Mouse (Mus musculus) heart, postnatal 25 days (tissue): ENCODE data around the gene Srrd. TPM values are rescaled to one million over a fixed set of nuclear protein-coding genes. Genes with fewer than 3 reads are reported as not detected.
"Not testable (repeated sequence)": the region's sequence is repeated elsewhere in the genome, so short reads cannot be mapped to it uniquely, and the experiment has no call there.

Experiments used
- DNase-seq: peaks from one replicate; pipeline ENCODE4 v3.0.0; 2022; ENCODE audit warnings: low spot score
- intact Hi-C: fragments of 180-260 bp; cut with DNase I; formaldehyde crosslinking; loops from one replicate; pipeline ENCODE4 v1.15.1; 2025
- total RNA-seq, 2 experiments: library from RNA; stranded (reverse); gene quantifications; 2 replicates each; pipeline ENCODE4 v1.2.3; 2021

The Srrd gene
- total RNA-seq, 2 experiments from 2014 or later, result 7.5 to 8.1 TPM

- intact Hi-C loops, result no loop called here
- no peak for DNase-seq
These were observed 19.6 kb downstream of the Srrd start for GRCm38 (mm10) chr5:112323246-112323645.

GRCm38 (mm10) chr5:112321376-112321775 is 21.5 kb downstream of the Srrd start:
- intact Hi-C loops, result no loop called here
- no peak for DNase-seq

- intact Hi-C loops, result no loop called here
- DNase-seq, result no peak
These were observed 21.9 kb downstream of the Srrd start for GRCm38 (mm10) chr5:112320936-112321335.

- DNase-seq, result no peak
- intact Hi-C loops, result no loop called here
These were observed 22.5 kb downstream of the Srrd start for GRCm38 (mm10) chr5:112320379-112320778.

- intact Hi-C loops, DNase-seq: not testable (repeated sequence)
These were observed 23.5 kb downstream of the Srrd start for GRCm38 (mm10) chr5:112319343-112319742.

- peak; percentile 46 for DNase-seq
- intact Hi-C loops, result loop anchor here (2.0 kb wide), 1 partner anchor 17 kb away; no protein-coding TSS in a partner anchor
These were observed 25.5 kb downstream of the Srrd start for GRCm38 (mm10) chr5:112317328-112317727.

- intact Hi-C loops, result loop anchor here (2.0 kb wide), 1 partner anchor 16 kb away; no protein-coding TSS in a partner anchor
- no peak for DNase-seq
These were observed 26.4 kb downstream of the Srrd start for GRCm38 (mm10) chr5:112316468-112316867.

- intact Hi-C loops, result no loop called here
These were observed 29.5 kb downstream of the Srrd start for GRCm38 (mm10) chr5:112313222-112313885.

GRCm38 (mm10) chr5:112305842-112306241 is 37.0 kb downstream of the Srrd start:
- DNase-seq, result no peak
- intact Hi-C loops, result no loop called here

More at GRCm38 (mm10) chr5:112313222-112313885, 29.5 kb downstream of the Srrd start:
- no peak for DNase-seq

- intact Hi-C loops, result no loop called here
These were observed 40.5 kb downstream of the Srrd start for GRCm38 (mm10) chr5:112302310-112302709.

GRCm38 (mm10) chr5:112301694-112302093 is 41.1 kb downstream of the Srrd start:
- intact Hi-C loops, result loop anchor here (2.0 kb wide), 1 partner anchor 15 kb away; no protein-coding TSS in a partner anchor
- DNase-seq, result no peak

More at GRCm38 (mm10) chr5:112302310-112302709, 40.5 kb downstream of the Srrd start:
- DNase-seq, result no peak

GRCm38 (mm10) chr5:112300721-112301308 is 42.0 kb downstream of the Srrd start:
- intact Hi-C loops, result loop anchor here (2.0 kb wide), 1 partner anchor 16 kb away; no protein-coding TSS in a partner anchor
- no peak for DNase-seq

GRCm38 (mm10) chr5:112300112-112300511 is 42.7 kb downstream of the Srrd start:
- intact Hi-C loops, result loop anchor here (2.0 kb wide), 1 partner anchor 17 kb away; no protein-coding TSS in a partner anchor

GRCm38 (mm10) chr5:112299399-112299798 is 43.4 kb downstream of the Srrd start:
- intact Hi-C loops, result no loop called here
- DNase-seq, result no peak

More at GRCm38 (mm10) chr5:112300112-112300511, 42.7 kb downstream of the Srrd start:
- DNase-seq, result no peak

- DNase-seq, result peak; percentile 53
- intact Hi-C loops, result no loop called here
These were observed 44.4 kb downstream of the Srrd start for GRCm38 (mm10) chr5:112298226-112298988.

GRCm38 (mm10) chr5:112297257-112297656 is 45.6 kb downstream of the Srrd start:
- intact Hi-C loops, result no loop called here

GRCm38 (mm10) chr5:112296404-112297181 is 46.2 kb downstream of the Srrd start:
- DNase-seq, result no peak
- intact Hi-C loops, result no loop called here

More at GRCm38 (mm10) chr5:112297257-112297656, 45.6 kb downstream of the Srrd start:
- DNase-seq, result no peak

- intact Hi-C loops, result no loop called here
- DNase-seq, result no peak
These were observed 47.3 kb downstream of the Srrd start for GRCm38 (mm10) chr5:112295564-112295963.

GRCm38 (mm10) chr5:112295162-112295561 is 47.7 kb downstream of the Srrd start:
- DNase-seq, result no peak
- intact Hi-C loops, result no loop called here

GRCm38 (mm10) chr5:112294696-112295095 is 48.1 kb downstream of the Srrd start:
- intact Hi-C loops, result no loop called here
- DNase-seq, result no peak
